Comparison of ENCODE assay signal across 24 mouse cellular contexts in genomic region chr9:86708921-86709320, GRCm38 (mm10). TPM values are rescaled to one million over a fixed set of nuclear protein-coding genes. Genes with fewer than 3 reads are reported as not detected.
"Had no signal": no experiment of that assay in that cellular context is flagged by ENCODE, and none has a peak within 500 bp of the region (broad histone marks: within the 10 kb centered on the region; RNA-seq: fewer than 3 reads in every experiment).

No protein-coding gene starts in this region.

- DNase-seq: kidney, adult 18-20 months; kidney, postnatal 25 days; layer of hippocampus, postnatal 36 days; left cerebral cortex, postnatal 4 days; lung, adult 18-20 months; lung, postnatal 10 days; lung, postnatal 36 days; midbrain, embryonic 14.5 days; right cerebral cortex, adult 18-20 months; right cerebral cortex, postnatal 14 days; right cerebral cortex, postnatal 4 days; thymus, postnatal 25 days had no signal

- H3K27me3 ChIP-seq: limb, embryonic 12.5 days; limb, embryonic 15.5 days; liver, embryonic 15.5 days; lung, embryonic 15.5 days; neural tube, embryonic 13.5 days had no signal

- H3K4me1 ChIP-seq: limb, embryonic 12.5 days; liver, embryonic 15.5 days; lung, embryonic 15.5 days; megakaryocyte, embryonic 14.5 days; neural tube, embryonic 13.5 days had no signal

- ATAC-seq: intestine, embryonic 16.5 days had no signal

- H3K36me3 ChIP-seq: limb, embryonic 12.5 days; limb, embryonic 15.5 days; liver, embryonic 15.5 days; lung, embryonic 15.5 days; neural tube, embryonic 13.5 days had no signal

- H3K9ac ChIP-seq: limb, embryonic 12.5 days; limb, embryonic 15.5 days; liver, embryonic 15.5 days; lung, embryonic 15.5 days; neural tube, embryonic 13.5 days had no signal

- H3K4me2 ChIP-seq: limb, embryonic 12.5 days; limb, embryonic 15.5 days; liver, embryonic 11.5 days; liver, embryonic 15.5 days; lung, embryonic 15.5 days; midbrain, embryonic 11.5 days; neural tube, embryonic 13.5 days had no signal

- H3K4me3 ChIP-seq: limb, embryonic 12.5 days; limb, embryonic 15.5 days; liver, embryonic 15.5 days; lung, embryonic 15.5 days; megakaryocyte, embryonic 14.5 days; neural tube, embryonic 13.5 days had no signal

- H3K9me3 ChIP-seq: limb, embryonic 12.5 days; limb, embryonic 15.5 days; liver, embryonic 15.5 days; lung, embryonic 15.5 days; neural tube, embryonic 13.5 days had no signal

- H3K27ac ChIP-seq: kidney, postnatal 0 days; limb, embryonic 12.5 days; limb, embryonic 15.5 days; liver, embryonic 15.5 days; lung, embryonic 15.5 days; neural tube, embryonic 13.5 days; stomach, postnatal 0 days had no signal

RNA-seq across cellular contexts. Expression of gene Me1, which starts 13.2 kb away (rescaled TPM):
- total RNA-seq: neutrophil, adult 5-6 weeks had no signal

RNA-seq across cellular contexts. Expression of gene Prss35, which starts 34.5 kb away (rescaled TPM):
- total RNA-seq: neutrophil, adult 5-6 weeks had no signal
